Mouse (Mus musculus) limb, embryonic 11.5 days (tissue): ENCODE measurements around the gene Cela1. TPM values are rescaled to one million over a fixed set of nuclear protein-coding genes. Genes with fewer than 3 reads are reported as not detected.

ENCODE experiments used
- ATAC-seq: fragments of 200-750 bp; cut with Nextera tagmentation; 2 replicates; pipeline ENCODE4 v1.8.0; 2017; ENCODE audit warnings: low read depth; ENCODE audit not compliant: insufficient number of reproducible peaks, low FRiP score, low TSS enrichment
- DNase-seq: peaks from one replicate; pipeline ENCODE4 v3.0.0-alpha.2; 2015; ENCODE audit warnings: low spot score
- H3K27ac ChIP-seq: fragments of 300-500 bp; sonication (generic); replicated peaks from 2 replicates; pipeline ENCODE4 v1.5.1; 2014; ENCODE audit warnings: low read depth, mild to moderate bottlenecking, low read length
- H3K27me3 ChIP-seq: fragments of 300-500 bp; sonication (generic); 2 replicates; pipeline ENCODE4 v1.6.1; 2014; ENCODE audit warnings: mild to moderate bottlenecking, low read length, mixed read lengths; ENCODE audit not compliant: control insufficient read depth, insufficient read depth
- H3K36me3 ChIP-seq: fragments of 300-500 bp; sonication (generic); 2 replicates; pipeline ENCODE4 v1.6.1; 2014; ENCODE audit warnings: mild to moderate bottlenecking, low read length, moderate library complexity, mixed read lengths; ENCODE audit not compliant: control insufficient read depth, insufficient read depth
- H3K4me1 ChIP-seq: fragments of 300-500 bp; sonication (generic); 2 replicates; pipeline ENCODE4 v1.6.1; 2014; ENCODE audit warnings: low read length, mixed read lengths; ENCODE audit not compliant: control insufficient read depth, insufficient read depth
- H3K4me2 ChIP-seq: fragments of 300-500 bp; sonication (generic); 2 replicates; pipeline ENCODE4 v1.6.1; 2014; ENCODE audit warnings: low read depth, mild to moderate bottlenecking, moderate library complexity; ENCODE audit not compliant: severe bottlenecking
- H3K4me3 ChIP-seq: fragments of 300-500 bp; sonication (generic); 2 replicates; pipeline ENCODE4 v1.5.1; 2014; ENCODE audit warnings: low read depth, low read length
- H3K9ac ChIP-seq: fragments of 300-500 bp; sonication (generic); 2 replicates; pipeline ENCODE4 v1.6.1; 2014; ENCODE audit warnings: mild to moderate bottlenecking, low read length
- H3K9me3 ChIP-seq: fragments of 300-500 bp; sonication (generic); 2 replicates; pipeline ENCODE4 v1.6.1; 2016; ENCODE audit warnings: low read length; ENCODE audit not compliant: control insufficient read depth
- WGBS: fragments of 180-500 bp; shearing (Covaris S2); extraction: QIAGEN DNeasy Blood & Tissue Kit; methylation state at CpG from one replicate; pipeline ENCODE4 v1.1.7; 2014; 5-methylcytosine and 5-hydroxymethylcytosine counted together
- polyA plus RNA-seq: library from polyadenylated mRNA; unstranded; fragments of >200 nt; fragmentation: Nextera tagmentation; extraction: Ambion mirVana; gene quantifications from 2 replicates; pipeline ENCODE4 v1.2.1, GENCODE M21; 2014

Gene Cela1
- polyA plus RNA-seq, 1 experiment from 2014 or later = 1.4 TPM

DNA sequence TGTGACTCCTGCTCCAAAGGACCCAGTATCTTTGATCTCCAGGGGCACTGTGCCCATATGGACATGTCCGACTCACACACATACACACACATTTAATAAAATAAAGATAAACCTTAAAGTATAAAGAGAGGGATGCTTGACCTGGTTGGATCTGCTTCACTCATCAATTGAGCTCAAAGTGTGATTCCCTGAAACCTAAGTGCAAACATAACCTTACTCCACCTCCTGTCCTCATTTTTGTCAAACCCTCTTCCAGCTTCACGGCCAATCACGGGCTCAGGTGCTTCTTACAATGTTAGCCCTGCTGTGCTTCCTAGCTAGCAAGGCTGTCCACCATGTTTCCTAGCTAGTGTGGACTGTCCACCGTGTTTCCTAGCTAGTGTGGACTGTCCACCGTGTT lies 32.5 kb downstream of the Cela1 start:
- no peak overlapping the region for H3K9ac ChIP-seq
- no peaks in the 10 kb centered on the region for H3K4me1 ChIP-seq
- H3K36me3 ChIP-seq = no peaks in the 10 kb centered on the region
- no peak overlapping the region for H3K4me3 ChIP-seq
- 84% methylated on average over 5 of the region's 5 CpGs for WGBS
- ATAC-seq (no peak), DNase-seq (no peak)
- no peaks in the 10 kb centered on the region for H3K9me3 ChIP-seq
- no peak overlapping the region for H3K27ac ChIP-seq
- H3K4me2 ChIP-seq = no peak overlapping the region
- H3K27me3 ChIP-seq = no peaks in the 10 kb centered on the region

DNA sequence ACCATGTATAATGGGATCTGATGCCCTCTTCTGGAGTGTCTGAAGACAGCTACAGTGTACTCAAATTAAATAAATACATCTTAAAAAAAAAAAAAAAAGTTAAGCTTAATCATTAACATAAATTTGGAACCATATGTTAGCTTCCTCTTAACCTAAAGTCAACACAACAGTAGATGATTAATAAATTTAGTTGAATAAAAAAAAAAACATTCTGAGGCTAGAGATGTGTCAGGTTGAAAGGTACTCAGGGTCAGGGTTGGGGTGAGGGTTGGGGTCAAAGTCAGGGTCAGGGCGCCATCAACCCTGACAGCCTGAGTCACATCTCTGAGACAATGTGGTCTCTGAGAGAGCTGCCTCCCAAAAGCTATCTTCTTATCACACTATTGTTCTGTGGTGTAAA lies 33.5 kb downstream of the Cela1 start:
- no peak for DNase-seq
- H3K4me2 ChIP-seq = no peak overlapping the region
- no peak for ATAC-seq
- H3K4me1 ChIP-seq = no peaks in the 10 kb centered on the region
- H3K9me3 ChIP-seq = no peaks in the 10 kb centered on the region
- no peaks in the 10 kb centered on the region for H3K27me3 ChIP-seq
- 85% methylated on average over 1 of the region's 1 CpGs for WGBS
- H3K27ac ChIP-seq = no peak overlapping the region
- H3K9ac ChIP-seq = no peak overlapping the region
- H3K4me3 ChIP-seq = no peak overlapping the region
- H3K36me3 ChIP-seq = no peaks in the 10 kb centered on the region

DNA sequence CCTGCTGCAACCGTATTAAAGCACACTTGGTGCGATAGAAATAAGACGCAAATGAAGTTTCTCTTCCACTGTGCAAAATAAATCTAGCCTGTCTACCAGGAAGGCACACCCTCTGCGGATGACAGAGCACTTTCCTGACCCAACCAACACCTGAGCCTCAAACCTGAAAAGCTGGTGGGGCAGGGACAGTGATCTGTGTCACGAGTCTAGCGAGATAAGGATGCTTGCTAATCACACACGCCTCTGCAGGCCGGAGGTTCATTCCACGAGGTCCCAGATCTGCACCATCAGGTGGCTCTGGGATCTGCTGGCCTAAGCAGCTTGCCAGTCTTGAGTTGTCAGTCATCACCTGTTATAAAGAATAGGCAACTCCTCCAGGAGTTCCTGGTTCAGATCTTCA lies 36.1 kb downstream of the Cela1 start:
- Histone ChIP-seq H3K27me3 (no peaks in the 10 kb centered on the region), H3K9me3 (no peaks in the 10 kb centered on the region), H3K4me2 (no peak overlapping the region), H3K27ac (no peak overlapping the region), H3K9ac (no peak overlapping the region), H3K36me3 (no peaks in the 10 kb centered on the region), H3K4me1 (no peaks in the 10 kb centered on the region), H3K4me3 (no peak overlapping the region)
- 81% methylated on average over 9 of the region's 9 CpGs for WGBS
- no peak for ATAC-seq
- DNase-seq = no peak

- Histone ChIP-seq H3K36me3 (no peaks in the 10 kb centered on the region), H3K4me2 (no peak overlapping the region), H3K4me3 (no peak overlapping the region), H3K27me3 (no peaks in the 10 kb centered on the region), H3K9ac (no peak overlapping the region), H3K27ac (no peak overlapping the region), H3K4me1 (no peaks in the 10 kb centered on the region), H3K9me3 (no peaks in the 10 kb centered on the region)
- no peak for DNase-seq
- ATAC-seq = no peak
- WGBS = 85% methylated on average over 10 of the region's 10 CpGs
These were observed 37.6 kb downstream of the Cela1 start for GRCm38 (mm10) chr15:100650111-100650510.

GRCm38 (mm10) chr15:100646161-100646560 lies 41.6 kb downstream of the Cela1 start:
- Histone ChIP-seq H3K9ac (no peak overlapping the region), H3K4me3 (no peak overlapping the region), H3K4me1 (no peaks in the 10 kb centered on the region), H3K9me3 (no peaks in the 10 kb centered on the region), H3K36me3 (no peaks in the 10 kb centered on the region), H3K27me3 (no peaks in the 10 kb centered on the region), H3K4me2 (no peak overlapping the region), H3K27ac (no peak overlapping the region)
- whole genome bisulfite sequencing = 68% methylated on average over 6 of the region's 6 CpGs
- no peak for ATAC-seq
- no peak for DNase-seq

DNA sequence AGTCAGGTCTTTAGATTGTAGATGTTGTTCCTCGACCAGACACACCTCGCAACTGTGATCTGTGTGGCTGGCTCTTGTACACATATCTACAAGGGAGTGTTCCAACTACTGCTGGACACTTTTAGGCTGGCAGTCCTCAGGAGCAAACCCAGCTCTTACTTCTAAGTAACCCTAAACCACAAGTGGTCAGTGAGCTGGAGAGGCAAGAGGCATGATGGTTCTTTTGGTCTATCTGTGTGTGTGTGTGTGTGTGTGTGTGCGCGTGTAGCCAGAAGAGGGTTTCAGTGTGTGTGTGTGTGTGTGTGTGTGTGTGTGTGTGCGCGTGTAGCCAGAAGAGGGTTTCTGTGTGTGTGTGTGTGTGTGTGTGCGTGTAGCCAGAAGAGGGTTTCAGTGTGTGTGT lies 45.3 kb downstream of the Cela1 start:
- Histone ChIP-seq H3K27ac (no peak overlapping the region), H3K27me3 (peaks cover 12% of the 10 kb centered on the region; the same call in 1 of the 2 replicates), H3K4me2 (no peak overlapping the region), H3K9me3 (no peaks in the 10 kb centered on the region), H3K4me3 (no peak overlapping the region), H3K4me1 (no peaks in the 10 kb centered on the region), H3K36me3 (no peaks in the 10 kb centered on the region), H3K9ac (no peak overlapping the region)
- ATAC-seq = no peak
- DNase-seq = no peak
- WGBS = 87% methylated on average over 7 of the region's 7 CpGs

DNA sequence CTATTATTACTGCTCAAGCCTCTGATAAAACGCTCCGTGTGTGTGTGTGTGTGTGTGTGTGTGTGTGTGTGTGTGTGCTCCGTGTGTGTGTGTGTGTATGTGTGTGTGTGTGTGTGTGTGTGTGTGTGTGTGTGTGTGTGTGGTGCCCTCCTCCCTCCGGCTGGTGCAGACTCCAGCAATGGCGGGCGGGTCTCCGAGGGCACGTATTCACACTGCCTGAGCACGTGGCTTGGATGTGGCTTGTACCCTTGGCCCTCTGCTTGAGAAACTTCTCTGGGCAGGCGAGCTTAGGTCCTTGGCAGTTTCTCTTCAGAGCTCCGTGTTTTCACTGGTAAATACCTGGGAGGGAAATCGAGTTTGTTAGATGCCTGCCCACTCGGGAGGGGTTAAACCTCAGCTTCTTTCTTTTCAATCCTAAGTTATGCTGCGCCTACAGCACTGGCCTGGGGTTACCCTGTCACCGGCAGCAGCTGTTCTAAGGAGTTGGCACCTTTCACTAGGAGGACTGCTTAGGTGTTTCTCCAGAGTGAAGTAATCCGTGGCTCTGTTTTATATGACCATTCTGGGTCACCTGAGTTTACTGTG lies 46.4 kb downstream of the Cela1 start:
- no peaks in the 10 kb centered on the region for H3K9me3 ChIP-seq
- H3K4me3 ChIP-seq = no peak overlapping the region
- peaks cover 22% of the 10 kb centered on the region for H3K27me3 ChIP-seq
- no peak overlapping the region for H3K9ac ChIP-seq
- no peak overlapping the region for H3K4me2 ChIP-seq
- ATAC-seq = no peak
- 72% methylated on average over 16 of the region's 16 CpGs for WGBS
- H3K27ac ChIP-seq = no peak overlapping the region
- DNase-seq = no peak
- peaks cover 10% of the 10 kb centered on the region for H3K4me1 ChIP-seq
- H3K36me3 ChIP-seq = no peaks in the 10 kb centered on the region

DNA sequence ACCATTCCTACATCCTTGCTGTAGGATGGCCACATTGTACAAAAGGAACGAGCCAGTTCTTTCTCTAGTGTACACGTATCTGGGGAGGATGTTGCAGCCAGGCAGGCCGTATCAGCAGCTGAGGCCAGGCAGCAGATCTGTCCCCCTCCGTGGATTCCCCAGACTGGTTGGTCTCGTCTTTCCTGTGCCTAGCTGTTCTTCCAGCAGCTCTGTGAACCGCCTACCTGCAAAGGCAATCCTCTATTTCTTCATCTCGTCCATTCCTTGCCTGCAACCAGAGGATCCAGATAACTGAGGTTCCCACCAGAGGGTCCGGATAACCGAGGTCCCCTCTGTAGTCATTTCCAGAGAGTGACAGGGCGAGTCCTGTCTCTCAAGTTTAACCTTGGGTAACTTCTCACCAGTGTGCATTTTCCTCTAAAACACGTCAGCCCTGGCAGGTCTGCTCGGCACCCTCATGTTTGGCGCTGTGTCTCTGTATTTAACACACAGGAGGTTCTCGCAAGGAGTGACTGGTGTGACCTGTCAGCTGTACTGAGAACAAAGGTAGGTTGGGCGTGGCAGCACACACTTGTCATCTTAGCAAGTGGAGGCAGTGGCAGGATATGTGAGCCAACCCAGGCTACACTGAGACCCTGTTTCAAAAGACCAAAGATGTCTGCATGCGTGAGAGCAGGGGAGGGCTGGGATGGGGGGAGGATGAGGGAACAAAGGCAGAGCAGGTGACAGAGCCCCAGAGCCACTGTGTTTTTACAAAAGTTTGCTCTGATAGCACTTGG lies 47.6 kb downstream of the Cela1 start:
- 77% methylated on average over 16 of the region's 16 CpGs for WGBS
- Histone ChIP-seq H3K4me3 (no peak overlapping the region), H3K27me3 (peaks cover 34% of the 10 kb centered on the region), H3K36me3 (no peaks in the 10 kb centered on the region), H3K9me3 (no peaks in the 10 kb centered on the region), H3K27ac (no peak overlapping the region), H3K4me1 (peaks cover 13% of the 10 kb centered on the region), H3K4me2 (no peak overlapping the region), H3K9ac (no peak overlapping the region)
- DNase-seq (no peak), ATAC-seq (no peak)
